Mouse (Mus musculus) layer of hippocampus, adult 11-12 months (tissue): ENCODE data around the gene Cysltr2.
A peak's percentile ranks its signal among the peaks of the same experiment; 100 is the strongest.

Experiments
- DNase-seq: peaks from one replicate; pipeline ENCODE4 v3.0.0; 2022; ENCODE audit warnings: low spot score

Gene Cysltr2

GRCm38 (mm10) chr14:72985113-72985512 is 63.8 kb downstream of the Cysltr2 start:
- no peak for DNase-seq

- peak; percentile 93 for DNase-seq
Observed at GRCm38 (mm10) chr14:72983456-72983855, 65.5 kb downstream of the Cysltr2 start.

GRCm38 (mm10) chr14:72982981-72983436 is 65.9 kb downstream of the Cysltr2 start:
- peak; percentile 8 for DNase-seq

GRCm38 (mm10) chr14:72980761-72981160 is 68.2 kb downstream of the Cysltr2 start:
- DNase-seq = no peak

GRCm38 (mm10) chr14:72980106-72980505 is 68.8 kb downstream of the Cysltr2 start:
- no peak for DNase-seq

GRCm38 (mm10) chr14:72976111-72976510 is 72.8 kb downstream of the Cysltr2 start:
- DNase-seq = no peak
